Mouse (Mus musculus) neural tube, embryonic 15.5 days (tissue): ENCODE data around the gene Dek. TPM values are rescaled to one million over a fixed set of nuclear protein-coding genes. Genes with fewer than 3 reads are reported as not detected.

Experiments
- ATAC-seq: fragments of 200-750 bp; cut with Nextera tagmentation; 2 replicates; pipeline ENCODE4 v1.8.0; 2017; ENCODE audit warnings: mild to moderate bottlenecking, moderate TSS enrichment, moderate library complexity; ENCODE audit not compliant: low FRiP score
- H3K27ac ChIP-seq: fragments of 300-500 bp; sonication (generic); replicated peaks from 2 replicates; pipeline ENCODE4 v1.5.1; 2015; ENCODE audit warnings: mild to moderate bottlenecking, inconsistent platforms
- H3K27me3 ChIP-seq: fragments of 300-500 bp; sonication (generic); replicated peaks from 2 replicates; pipeline ENCODE4 v1.6.1; 2015; ENCODE audit warnings: inconsistent platforms
- H3K36me3 ChIP-seq: fragments of 300-500 bp; sonication (generic); 2 replicates; pipeline ENCODE4 v1.6.1; 2015; ENCODE audit warnings: inconsistent platforms
- H3K4me1 ChIP-seq: fragments of 300-500 bp; sonication (generic); 2 replicates; pipeline ENCODE4 v1.6.1; 2015; ENCODE audit warnings: inconsistent platforms
- H3K4me2 ChIP-seq: fragments of 300-500 bp; sonication (generic); 2 replicates; pipeline ENCODE4 v1.6.1; 2015; ENCODE audit warnings: inconsistent platforms, mild to moderate bottlenecking, moderate library complexity
- H3K4me3 ChIP-seq: fragments of 300-500 bp; sonication (generic); replicated peaks from 2 replicates; pipeline ENCODE4 v1.5.1; 2015; ENCODE audit warnings: mild to moderate bottlenecking, inconsistent platforms
- H3K9ac ChIP-seq: fragments of 300-500 bp; sonication (generic); replicated peaks from 2 replicates; pipeline ENCODE4 v1.6.1; 2015; ENCODE audit warnings: mild to moderate bottlenecking, inconsistent platforms
- H3K9me3 ChIP-seq: fragments of 300-500 bp; sonication (generic); replicated peaks from 2 replicates; pipeline ENCODE4 v1.6.1; 2016; ENCODE audit warnings: inconsistent platforms
- WGBS: fragments of 180-500 bp; shearing (Covaris S2); methylation state at CpG from one replicate; pipeline ENCODE4 v1.1.7; 2015; ENCODE audit warnings: mixed read lengths; 5-methylcytosine and 5-hydroxymethylcytosine counted together
- polyA plus RNA-seq: library from polyadenylated mRNA; unstranded; fragments of >200 nt; fragmentation: Nextera tagmentation; extraction: Ambion mirVana; gene quantifications from 2 replicates; pipeline ENCODE4 v1.2.1, GENCODE M21; 2015

Dek gene
- polyA plus RNA-seq, 1 experiment from 2014 or later: 107 TPM

- no peak overlapping the region for H3K4me3 ChIP-seq
- no peaks in the 10 kb centered on the region for H3K9me3 ChIP-seq
- H3K27me3 ChIP-seq: no peaks in the 10 kb centered on the region
- H3K27ac ChIP-seq: no peak overlapping the region
- ATAC-seq: no peak
- peaks cover 37% of the 10 kb centered on the region for H3K36me3 ChIP-seq
- peaks cover 10% of the 10 kb centered on the region for H3K4me1 ChIP-seq
- H3K4me2 ChIP-seq: no peak overlapping the region
- 88% methylated on average over 4 of the region's 4 CpGs for WGBS
- no peak overlapping the region for H3K9ac ChIP-seq
Observed at GRCm38 (mm10) chr13:47047996-47048395, 58.0 kb downstream of the Dek start.

- Histone ChIP-seq H3K9me3 (no peaks in the 10 kb centered on the region), H3K4me1 (peaks cover 21% of the 10 kb centered on the region), H3K4me2 (peak within 1 kb of the TSS; percentile 99), H3K36me3 (peaks cover 15% of the 10 kb centered on the region), H3K27me3 (no peaks in the 10 kb centered on the region), H3K4me3 (peak within 1 kb of the TSS; percentile 96), H3K9ac (peak within 1 kb of the TSS; percentile 91), H3K27ac (peak within 1 kb of the TSS; percentile 85)
- ATAC-seq: no peak
- 14% methylated on average over 10 of the region's 10 CpGs for WGBS
Observed at GRCm38 (mm10) chr13:47044617-47044947, 61.4 kb downstream of the Dek start, which contains the start of gene Tpmt. Tpmt (minus strand) TSS chr13:47044737.

- Histone ChIP-seq H3K36me3 (peaks cover 9% of the 10 kb centered on the region), H3K27me3 (no peaks in the 10 kb centered on the region), H3K9ac (peak overlapping the region; percentile 91), H3K4me1 (peaks cover 21% of the 10 kb centered on the region), H3K9me3 (no peaks in the 10 kb centered on the region), H3K4me3 (peak overlapping the region; percentile 96), H3K4me2 (peak overlapping the region; percentile 99), H3K27ac (peak overlapping the region; percentile 85)
- under 1% methylated on average over 45 of the region's 45 CpGs for WGBS
- peak; percentile 50 for ATAC-seq
Observed at GRCm38 (mm10) chr13:47043833-47044616, 62.0 kb downstream of the Dek start.

GRCm38 (mm10) chr13:47043030-47043680, 62.8 kb downstream of the Dek start, which contains the start of gene Kdm1b:
Kdm1b (plus strand) TSS chr13:47043499.
- peak within 1 kb of the TSS; percentile 85 for H3K27ac ChIP-seq
- peak within 1 kb of the TSS; percentile 99 for H3K4me2 ChIP-seq
- peaks cover 3% of the 10 kb centered on the region; the same call in 1 of the 2 replicates for H3K36me3 ChIP-seq
- H3K27me3 ChIP-seq: no peaks in the 10 kb centered on the region
- H3K4me1 ChIP-seq: peaks cover 21% of the 10 kb centered on the region
- under 1% methylated on average over 48 of the region's 48 CpGs for WGBS
- no peaks in the 10 kb centered on the region for H3K9me3 ChIP-seq
- peak within 1 kb of the TSS; percentile 91 for H3K9ac ChIP-seq
- H3K4me3 ChIP-seq: peak within 1 kb of the TSS; percentile 96
- peak; percentile 95 for ATAC-seq

- Histone ChIP-seq H3K27me3 (no peaks in the 10 kb centered on the region), H3K4me2 (peak overlapping the region; percentile 99), H3K4me1 (peaks cover 21% of the 10 kb centered on the region), H3K27ac (no peak overlapping the region), H3K4me3 (peak overlapping the region; percentile 96), H3K36me3 (no peaks in the 10 kb centered on the region), H3K9ac (no peak overlapping the region), H3K9me3 (no peaks in the 10 kb centered on the region)
- 53% methylated on average over 8 of the region's 8 CpGs for WGBS
- ATAC-seq: no peak
Observed at GRCm38 (mm10) chr13:47042024-47042633, 63.9 kb downstream of the Dek start.

- no peak for ATAC-seq
- no peak overlapping the region for H3K4me3 ChIP-seq
- no peaks in the 10 kb centered on the region for H3K27me3 ChIP-seq
- H3K9me3 ChIP-seq: no peaks in the 10 kb centered on the region
- no peak overlapping the region for H3K9ac ChIP-seq
- no peak overlapping the region for H3K27ac ChIP-seq
- H3K4me1 ChIP-seq: peaks cover 21% of the 10 kb centered on the region
- H3K36me3 ChIP-seq: no peaks in the 10 kb centered on the region
- 88% methylated on average over 5 of the region's 5 CpGs for WGBS
- H3K4me2 ChIP-seq: no peak overlapping the region
Observed at GRCm38 (mm10) chr13:47040061-47040460, 65.9 kb downstream of the Dek start.

GRCm38 (mm10) chr13:47037946-47038345, 68.1 kb downstream of the Dek start:
- Histone ChIP-seq H3K4me2 (no peak overlapping the region), H3K9ac (no peak overlapping the region), H3K9me3 (no peaks in the 10 kb centered on the region), H3K4me3 (no peak overlapping the region), H3K27ac (no peak overlapping the region), H3K4me1 (peaks cover 10% of the 10 kb centered on the region; the same call in 1 of the 2 replicates), H3K27me3 (no peaks in the 10 kb centered on the region), H3K36me3 (0 out of 2 replicates have a peak, but pooled peaks cover 3% of the 10 kb centered on the region)
- 78% methylated on average over 6 of the region's 6 CpGs for WGBS
- ATAC-seq: no peak

Other genes with a start within 250 kb of the Dek start
- gene Kif13a, start 176.3 kb downstream of the Dek start, polyA plus RNA-seq: 10.2 and 10.4 TPM in 2 replicates
- 13.3 and 16.7 TPM in 2 replicates for gene Nhlrc1, start 91.4 kb downstream of the Dek start, polyA plus RNA-seq
- gene Kdm1b, start 62.7 kb downstream of the Dek start, polyA plus RNA-seq: 13.6 and 15.4 TPM in 2 replicates
- 17.3 and 17.8 TPM in 2 replicates for gene Tpmt, start 61.5 kb downstream of the Dek start, polyA plus RNA-seq
- 1.1 and 1.2 TPM in 2 replicates for gene Rnf144b, start 16.5 kb upstream of the Dek start, polyA plus RNA-seq